Mouse (Mus musculus): Measurements from ENCODE around the gene Cacng1.

The Cacng1 gene

DNA sequence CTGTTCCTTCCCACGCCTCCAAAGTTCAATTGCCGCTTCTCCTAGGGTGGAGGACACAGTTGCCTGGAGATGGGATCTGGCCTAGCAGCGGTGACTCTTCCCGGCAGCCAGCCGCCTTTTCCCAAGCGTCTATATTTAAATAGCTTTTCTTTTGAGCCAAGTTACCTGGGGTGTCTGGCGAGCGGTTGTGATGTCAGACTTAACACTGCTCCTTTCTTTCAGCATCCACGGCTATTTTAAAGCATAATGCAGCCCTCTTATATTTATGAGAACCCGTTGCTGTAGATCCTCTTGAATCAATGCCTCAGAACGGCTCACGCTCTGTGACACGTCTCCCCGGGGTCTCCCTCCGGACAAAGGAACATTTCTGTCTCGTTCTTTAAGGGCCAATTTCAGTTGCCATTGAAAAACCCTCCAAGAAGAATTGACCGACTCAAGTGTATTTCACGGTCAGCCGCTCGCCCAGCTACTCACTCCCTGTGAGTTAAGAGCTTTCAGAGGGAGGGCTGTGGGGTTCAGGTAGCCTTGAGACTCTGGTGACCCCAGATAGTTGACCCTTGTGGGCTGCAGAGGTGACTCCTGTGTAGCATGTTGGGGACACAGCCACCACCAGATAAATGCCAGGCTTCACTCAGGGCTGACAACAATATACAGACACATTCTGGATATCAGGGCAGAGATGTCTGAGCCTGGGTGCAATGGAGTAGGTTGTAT, 8.3 kb downstream of the Cacng1 start:
- DNase-seq: no peak

DNA sequence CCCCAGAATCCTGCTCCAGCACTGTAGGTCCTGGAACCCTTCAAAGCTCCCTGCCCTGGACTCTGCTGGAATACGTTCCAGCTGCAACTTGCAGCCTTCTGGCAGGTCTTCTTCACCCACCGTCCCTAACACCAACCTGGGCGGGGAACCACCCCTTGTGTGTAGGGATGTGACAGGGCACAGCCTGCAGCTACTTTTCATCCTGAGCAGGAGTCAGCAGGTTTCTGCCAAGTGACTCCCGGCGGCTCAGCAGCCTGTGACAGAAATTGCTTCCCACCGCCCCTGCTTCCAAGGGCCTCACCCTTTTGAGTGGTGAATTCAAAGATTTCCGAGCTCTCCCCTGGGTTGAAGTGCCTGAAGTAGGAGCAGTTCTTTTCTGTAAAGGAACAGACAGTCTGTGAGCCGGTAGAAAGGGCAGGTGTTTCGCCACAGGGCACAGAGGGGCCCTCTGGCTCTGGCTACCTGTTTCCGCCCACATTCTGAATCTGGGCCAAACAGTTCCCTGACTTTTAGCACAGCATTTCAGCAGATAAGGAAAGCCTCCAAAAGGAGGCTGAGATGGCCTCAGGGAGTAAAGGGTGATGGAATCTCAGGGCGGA, 10.7 kb downstream of the Cacng1 start:
- DNase-seq: peak; percentile 45

DNA sequence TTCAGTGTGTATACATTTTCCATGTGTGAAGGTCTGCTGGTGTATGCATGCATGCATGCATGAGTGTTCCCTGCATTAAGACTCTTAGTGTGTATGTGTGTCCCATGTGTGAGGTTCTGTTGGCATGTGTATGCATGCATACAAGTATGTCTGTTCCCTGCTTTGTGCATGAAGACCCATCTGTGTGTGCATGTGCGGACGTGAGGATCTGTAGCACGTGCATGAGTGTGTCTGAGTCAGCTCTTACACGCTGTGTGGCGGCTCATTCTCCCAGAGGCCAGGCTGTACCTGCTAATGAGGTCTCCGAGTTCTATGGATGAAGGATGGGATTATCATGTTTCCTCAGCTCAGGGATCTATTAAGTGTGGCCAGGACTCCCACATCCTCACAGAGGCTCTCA, 11.3 kb downstream of the Cacng1 start:
- no peak for DNase-seq

DNA sequence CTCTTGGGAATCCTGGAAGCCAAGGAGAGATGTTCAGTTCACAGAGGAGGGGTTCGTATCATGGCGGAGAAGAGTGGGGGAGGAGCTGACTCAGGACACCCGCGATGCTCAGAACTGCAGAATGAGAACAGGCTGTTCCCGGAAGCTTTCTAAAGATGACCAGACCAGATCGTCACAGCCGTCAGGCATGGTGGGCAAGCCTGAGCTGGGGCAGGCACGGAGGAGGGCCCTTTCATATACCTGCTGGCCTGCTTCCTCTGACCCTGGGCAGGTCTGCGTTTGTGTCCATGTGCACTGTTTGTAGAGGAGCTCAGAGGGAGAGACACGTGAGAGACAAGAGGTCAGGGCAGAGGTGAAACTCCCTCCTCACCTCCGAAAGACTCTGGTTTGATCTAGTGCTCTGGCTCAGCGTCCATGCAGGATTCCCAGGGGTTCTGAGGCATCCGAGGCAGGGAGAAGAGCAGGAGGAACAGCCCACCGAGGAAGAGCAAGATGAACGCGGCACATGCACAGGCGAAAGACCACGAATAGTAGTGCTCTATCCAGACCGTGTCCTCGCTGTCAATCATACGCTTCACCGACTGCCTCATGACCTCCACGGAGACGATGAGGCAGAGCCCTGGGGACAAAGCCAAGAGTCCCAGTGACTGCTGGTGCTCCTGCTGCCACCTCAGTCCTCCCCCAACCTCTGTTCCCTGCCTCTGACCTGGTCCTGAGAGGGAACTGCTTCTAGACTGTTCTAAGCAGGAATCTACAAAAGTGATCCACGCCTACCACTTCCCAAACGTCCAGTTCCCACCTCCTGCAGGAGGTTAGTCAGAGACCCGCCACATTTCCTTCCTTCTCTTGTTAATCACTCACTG, 12.8 kb downstream of the Cacng1 start:
- DNase-seq: peak; percentile 10

DNA sequence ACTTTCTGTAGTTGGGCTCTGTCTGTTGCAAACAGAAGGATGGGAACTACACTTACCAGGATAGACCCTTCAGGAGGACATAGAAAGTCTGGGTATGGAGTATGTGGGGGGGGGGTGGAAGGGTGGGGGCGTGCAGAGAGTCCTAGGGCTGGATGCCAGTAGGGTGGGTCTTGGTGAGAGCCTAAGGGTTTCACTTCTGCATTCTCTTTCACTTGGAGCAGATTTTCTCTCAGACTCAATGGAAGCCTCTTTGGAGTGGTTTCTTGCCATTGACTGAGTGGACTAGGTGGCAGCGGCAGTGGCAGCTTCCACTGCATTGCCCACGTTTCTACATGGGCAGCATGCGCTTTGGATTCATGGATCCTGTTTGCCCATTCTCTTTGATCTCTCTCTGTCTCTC, 16.4 kb downstream of the Cacng1 start:
- no peak for DNase-seq

DNA sequence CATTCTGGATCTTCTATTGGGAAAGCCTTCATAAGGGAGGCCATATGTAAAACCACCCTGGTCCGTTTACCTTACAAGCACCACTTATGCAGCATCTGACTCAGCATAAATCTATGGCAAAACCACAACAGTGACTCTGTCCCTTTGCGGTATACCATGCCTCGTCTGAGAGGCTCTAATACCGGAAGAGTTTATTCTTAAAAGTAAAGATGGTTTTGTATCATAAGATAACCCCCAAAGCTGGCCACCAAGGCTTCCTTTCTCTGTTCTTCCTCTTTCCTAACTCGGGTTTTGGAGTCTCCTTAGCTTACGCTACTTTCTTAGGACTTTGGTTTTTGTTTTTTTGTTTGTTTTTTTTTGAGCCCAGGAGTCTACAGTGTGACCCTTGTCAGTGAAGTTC, 23.0 kb downstream of the Cacng1 start:
- no peak for DNase-seq

DNA sequence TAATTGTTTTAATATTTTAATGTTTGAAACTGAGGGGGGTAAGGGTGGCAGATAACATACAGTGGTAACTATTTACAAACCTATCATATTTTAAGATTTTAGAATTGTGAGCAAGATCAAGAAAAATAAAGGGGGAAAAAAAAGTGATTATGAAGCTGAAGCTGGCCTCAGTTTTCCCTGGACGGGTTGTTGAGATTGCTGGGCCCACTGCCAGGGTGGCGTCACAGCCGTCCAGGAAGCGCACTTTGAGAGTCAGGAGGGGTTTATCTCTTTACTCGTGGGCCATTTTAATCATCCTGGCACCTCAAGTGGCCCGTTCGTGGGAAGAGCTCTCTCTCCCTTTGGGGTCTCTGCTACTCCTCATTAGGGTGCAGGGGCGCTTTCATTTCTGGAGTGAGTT, 24.8 kb downstream of the Cacng1 start:
- peak; percentile 19 for DNase-seq

DNA sequence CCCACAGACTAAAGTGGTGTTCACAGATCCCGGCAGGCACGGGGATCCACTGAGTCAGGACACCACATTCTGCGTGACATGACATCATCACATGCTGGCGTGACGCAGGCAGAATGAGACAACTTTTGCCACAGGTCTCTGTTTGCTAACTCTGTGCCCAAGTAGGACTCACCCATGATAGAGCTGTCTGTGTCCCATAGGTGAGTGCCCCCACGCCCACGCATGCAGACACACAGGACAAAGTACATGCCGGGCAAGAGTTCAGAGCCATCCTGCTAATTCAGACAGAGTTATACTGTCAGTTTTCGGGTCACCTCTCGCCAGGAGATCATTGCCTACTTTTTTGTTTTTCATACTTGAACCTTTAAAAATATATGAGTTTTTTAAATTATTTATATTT, 27.8 kb downstream of the Cacng1 start:
- DNase-seq: no peak

DNA sequence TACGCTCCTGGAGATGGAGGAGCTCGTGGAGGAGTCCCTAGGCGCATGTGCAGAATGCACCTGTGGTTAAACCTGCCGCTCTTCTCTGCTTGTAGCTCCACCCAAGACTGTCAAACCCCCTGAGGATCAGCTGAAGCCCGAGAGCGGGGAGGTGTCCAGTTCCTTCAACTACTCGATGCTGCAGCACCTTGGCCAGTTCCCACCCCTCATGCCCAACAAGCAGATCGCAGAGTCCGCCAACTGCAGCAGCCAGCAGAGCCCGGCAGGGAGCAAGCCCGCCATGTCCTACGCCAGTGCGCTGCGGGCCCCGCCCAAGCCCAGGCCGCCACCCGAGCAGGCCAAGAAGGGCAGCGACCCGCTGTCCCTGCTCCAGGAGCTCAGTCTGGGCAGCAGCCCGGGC, 30.0 kb downstream of the Cacng1 start:
- DNase-seq: no peak

DNA sequence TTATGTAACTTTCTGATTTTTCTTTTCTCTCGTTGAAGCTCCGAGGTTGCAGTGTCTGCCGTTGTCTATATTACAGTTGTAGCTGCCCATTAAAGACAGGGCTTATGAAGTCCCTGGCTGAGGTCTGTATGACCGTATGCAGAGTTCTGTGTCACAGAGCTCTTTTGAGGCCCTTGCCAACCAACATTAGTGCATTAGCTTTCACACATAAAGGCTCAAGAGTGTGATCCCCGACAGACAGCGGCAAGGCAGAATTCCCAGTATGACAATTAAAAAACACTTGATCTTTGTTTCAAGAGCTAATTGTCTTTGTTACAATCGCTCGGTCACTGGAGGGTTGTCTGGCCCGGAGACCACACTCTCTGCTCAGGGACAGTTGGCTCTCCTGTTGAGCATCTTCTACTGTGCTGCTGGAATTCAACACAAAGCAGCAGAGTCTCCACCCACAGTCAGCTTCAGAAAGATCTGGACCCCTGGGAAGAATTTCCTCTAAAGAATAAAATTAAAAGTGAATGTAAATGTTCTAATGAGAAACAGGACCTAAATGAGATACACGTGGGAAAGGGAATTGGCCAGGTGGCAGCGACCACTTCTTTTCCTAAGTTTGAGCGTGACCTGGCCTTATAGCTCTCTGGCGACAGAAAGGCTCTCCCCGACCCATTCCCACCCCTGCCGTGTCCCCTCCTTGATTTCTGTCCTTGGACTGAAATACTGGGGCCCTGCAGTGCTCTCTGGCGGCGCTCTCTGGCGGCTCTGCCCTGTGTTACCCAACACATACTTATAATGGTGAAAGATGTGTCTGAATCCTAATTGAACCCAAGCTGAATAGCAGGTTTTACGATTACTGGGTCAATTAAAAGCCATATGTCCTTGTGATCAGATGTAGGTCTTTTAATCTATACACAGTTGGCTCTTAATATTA, 32.5 kb downstream of the Cacng1 start:
- no peak for DNase-seq

DNA sequence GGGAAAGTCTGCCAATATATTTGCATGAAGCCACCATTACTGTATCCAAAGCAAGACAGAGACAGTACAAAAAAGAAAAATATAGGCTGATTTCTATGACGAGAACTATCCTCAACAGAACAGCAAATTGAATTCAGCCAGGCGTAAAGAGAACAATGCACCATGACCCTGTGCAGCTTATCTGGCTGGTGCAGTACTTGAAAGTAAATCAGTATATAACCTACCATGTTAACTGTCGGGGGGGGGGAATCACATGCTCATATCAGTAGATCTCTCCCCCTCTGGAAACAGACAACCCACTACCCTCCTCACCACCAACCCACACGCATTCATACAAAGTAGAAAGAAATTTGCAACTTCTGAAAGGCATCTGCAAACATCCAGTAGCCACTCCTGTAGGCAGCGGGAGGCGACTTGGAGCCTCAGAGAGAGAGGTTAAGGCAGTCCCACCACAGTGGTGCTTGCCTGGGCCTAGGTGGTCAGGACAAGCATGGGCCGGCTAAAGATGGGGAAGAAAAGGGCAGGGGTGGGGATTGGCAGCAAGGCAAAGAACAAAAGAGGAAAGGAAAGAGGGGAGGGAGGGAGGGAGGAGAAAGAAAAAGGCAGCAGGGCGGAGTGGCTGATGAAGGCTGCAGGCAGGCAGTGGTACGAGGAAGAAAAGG, 33.5 kb downstream of the Cacng1 start:
- DNase-seq: no peak

DNA sequence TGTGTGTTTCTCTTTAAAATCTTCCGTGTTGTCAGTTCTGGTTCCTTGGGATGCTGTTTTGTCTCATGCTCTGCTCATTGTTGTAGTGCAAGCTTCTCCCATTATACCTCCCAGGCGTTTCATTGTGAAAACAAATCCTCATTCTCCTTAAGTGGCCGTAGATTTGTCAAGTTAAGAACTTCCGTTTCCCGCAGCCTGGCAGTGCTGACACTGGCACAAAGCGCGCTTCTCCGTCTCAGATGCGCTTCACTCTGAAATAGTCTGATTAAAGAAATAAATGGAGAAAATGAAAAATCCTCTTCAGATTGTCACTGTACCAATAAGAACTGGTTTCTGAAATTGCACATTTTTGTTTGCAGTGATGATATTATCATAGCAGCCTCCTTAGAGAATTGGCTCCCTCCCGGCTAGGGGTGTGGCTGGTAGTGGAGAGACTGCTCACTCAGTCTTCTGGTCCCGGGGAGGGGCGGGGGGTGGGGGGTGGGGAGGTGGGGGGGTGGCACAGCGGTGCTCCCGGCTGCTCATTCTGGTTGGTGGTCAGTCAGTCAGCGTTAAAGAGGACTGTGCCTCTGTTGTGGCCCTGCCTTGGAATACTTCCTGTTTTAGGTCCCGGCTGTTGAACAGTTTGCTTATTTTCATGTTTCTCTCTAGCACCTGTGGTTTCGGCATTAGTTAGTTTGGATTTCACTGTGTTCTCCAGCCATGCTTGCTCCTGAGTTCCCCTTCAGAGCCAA, 39.9 kb downstream of the Cacng1 start:
- peak; percentile 18 for DNase-seq

DNA sequence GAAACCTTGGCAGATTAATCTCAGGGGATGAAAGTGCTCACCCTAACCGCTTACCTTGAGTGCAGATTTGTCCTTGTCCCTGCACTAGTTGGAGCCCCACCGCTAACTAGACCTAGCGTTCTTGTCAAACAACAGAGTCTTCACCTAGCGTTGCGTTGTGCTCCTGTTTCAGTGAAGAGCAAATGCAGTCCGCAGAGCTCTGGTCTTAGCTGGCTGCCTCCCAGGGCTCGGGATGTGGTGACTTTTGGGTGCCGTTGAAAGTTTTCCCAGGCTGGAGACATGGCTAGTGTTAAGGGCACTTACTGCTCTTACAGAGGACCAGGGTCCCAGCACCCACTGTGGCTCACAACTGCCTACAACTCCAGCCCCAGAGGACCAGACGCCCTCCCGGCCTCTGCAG, 41.1 kb downstream of the Cacng1 start:
- DNase-seq: no peak

DNA sequence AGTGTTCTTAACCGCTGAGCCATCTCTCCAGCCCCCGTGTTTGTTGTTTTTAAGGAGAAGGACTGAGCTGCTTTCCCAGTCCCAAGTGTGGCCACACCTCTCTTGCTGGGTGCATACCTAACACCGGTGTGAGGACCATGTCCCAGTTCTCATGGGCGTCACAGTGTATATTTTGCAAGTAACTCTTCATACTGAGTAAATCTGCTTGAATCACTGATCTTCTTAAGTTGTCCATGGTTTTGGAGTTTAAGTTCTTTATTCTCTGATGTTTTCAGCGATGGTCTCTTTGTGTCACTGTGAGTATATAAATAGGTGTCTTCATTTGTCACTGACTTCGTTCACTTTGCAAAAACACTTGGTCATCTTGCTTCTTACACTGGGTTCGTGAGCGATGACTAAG, 41.7 kb downstream of the Cacng1 start:
- no peak for DNase-seq

DNA sequence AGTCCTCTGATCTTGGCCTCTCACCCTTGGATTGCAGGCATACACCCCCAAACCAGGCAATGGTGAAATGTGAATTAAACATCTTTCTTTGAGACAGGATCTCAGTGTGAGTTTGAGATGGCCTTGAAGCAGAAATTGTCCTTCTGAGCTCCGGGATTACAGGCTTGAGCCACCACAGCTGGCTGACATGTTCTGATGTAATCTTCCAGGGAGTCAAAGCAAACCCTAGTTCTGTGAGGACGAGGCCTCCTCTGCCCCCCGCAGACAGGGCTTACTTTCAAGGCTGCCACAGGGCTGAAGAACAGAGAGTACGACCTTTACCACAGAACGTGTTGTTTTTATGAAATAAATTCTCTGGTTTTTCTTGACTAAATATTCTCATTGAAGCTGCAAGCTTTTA, 42.3 kb downstream of the Cacng1 start:
- DNase-seq: peak; percentile 39

DNA sequence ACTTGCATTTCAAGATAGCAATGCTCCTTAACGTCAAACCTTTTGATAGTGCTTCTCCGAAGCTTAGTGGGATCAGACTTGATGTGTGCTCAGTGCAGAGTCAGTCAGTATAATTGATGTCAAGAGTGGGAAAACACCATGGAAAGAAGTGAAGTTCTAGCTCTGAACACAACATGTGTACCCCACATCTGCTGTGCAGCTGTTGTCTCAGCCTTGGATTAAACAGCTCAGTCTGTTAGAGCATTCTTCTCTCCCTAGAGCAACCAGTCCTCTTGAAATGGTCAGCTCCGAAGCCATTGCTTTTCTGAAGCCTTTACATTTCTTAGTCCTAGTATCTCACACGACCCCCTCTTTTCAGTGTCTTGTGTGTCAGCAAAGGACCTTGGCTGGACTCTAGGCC, 47.3 kb downstream of the Cacng1 start:
- no peak for DNase-seq

DNA sequence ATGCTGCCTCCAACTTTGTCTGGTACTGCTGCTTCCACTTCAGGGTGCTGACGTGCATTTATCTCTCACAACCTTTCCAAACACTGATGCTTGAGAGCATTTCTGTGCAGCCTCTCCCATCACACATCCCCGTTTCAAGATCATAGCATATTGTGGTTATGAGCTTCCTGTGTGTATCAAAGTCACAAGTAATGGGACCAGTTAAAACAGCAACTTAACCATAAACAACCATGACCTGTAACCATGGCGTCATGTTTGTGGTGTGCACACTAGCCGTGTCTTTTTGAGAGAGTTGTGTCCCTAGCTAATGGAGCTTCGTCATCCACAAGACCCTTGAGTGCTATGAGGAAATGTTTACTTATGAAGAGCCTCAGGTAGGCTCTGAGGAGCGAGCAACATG, 48.1 kb downstream of the Cacng1 start:
- no peak for DNase-seq

DNA sequence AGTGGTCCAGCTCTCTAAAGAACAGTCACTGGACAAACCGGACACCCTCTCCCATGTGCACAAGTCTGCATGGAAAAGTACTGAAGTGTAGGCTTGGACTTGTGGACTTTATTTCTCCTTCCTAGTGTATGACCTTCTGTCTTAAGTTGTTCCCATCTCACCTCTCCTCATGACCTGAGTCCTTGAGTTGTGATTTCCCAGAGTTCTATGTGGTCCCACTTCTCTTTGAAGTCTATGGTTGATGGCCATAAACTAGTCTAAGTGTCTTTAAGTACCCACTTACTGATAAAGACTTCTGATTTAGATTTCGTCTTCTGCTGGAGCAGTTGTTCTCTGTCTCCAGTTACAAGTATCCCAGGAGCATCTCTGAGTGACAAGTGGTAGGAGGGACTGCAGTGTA, 48.8 kb downstream of the Cacng1 start:
- no peak for DNase-seq

DNA sequence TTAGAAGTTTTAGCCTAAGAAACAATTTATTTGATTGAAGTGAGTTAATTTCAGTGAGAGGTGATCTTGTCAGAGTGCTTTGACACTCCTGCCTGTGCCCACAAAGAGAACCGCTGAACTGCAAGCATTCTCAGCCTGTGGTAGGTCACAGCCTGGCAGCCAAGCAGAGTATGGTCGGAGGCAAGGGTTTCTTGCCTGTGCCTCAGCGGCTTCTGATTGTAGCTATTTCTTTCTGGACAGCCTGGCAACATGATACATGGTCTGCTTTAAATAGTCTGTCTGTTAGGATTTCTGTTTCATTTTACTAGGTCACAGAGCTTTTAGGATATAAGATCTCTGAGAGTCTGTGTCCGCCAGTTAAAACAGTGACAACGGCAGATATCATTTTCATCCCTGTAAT, 53.7 kb downstream of the Cacng1 start:
- DNase-seq: no peak

DNA sequence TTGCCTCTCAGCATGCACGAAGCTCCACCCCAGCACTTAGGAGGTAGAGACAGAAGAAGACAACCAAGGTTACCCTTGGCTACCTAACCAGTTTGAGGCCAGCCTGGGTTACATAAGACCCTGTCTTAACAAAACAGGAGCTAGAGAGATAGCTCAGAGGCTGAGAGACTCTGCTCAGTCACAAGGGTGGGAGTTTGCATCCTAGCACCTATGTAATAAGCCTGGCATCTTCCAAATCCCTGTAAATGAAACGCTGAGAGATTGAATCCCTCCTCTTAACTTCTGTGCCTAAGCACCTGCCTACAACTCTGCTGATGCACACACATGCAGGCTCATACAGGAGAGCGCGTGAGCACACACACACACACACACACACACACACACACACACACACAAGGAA, 55.9 kb downstream of the Cacng1 start:
- DNase-seq: no peak

DNA sequence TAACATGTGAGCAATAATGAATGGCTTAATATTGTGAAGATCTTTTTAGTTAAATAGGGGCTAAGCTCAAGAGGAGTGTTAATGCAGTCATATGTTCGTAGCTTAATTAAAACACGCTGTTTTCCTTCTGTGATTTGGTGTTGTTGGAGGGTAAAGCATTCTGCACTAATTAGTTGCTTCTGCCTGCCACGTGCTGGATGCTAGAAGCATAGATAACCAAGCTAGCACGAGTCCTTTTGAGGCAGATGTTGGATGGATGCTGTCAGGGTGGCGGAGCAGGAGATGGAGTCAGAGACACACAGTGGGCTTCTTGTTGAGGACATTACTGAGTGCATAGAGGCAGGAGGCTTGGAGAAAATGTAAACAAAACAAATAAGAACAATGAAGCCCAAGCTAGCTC, 59.2 kb downstream of the Cacng1 start:
- no peak for DNase-seq

DNA sequence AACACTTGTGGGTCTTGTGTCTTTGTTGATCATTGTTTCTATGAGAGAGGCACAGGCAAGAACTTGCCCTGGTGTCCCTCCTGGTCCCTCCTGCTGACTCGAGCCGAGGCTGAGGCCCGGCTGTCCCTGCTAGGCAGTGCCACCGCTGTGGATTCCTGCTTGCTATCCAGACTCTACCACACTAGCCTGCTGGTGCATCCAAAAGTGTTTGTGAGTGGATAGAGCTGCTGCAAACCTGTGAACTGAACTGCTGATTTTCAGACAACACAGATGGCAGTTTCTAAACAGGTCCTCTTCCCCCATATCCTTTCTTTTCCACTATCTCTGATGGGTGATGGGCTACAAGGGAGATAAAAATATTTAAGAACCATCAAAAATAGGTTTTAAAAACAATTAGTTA, 60.8 kb downstream of the Cacng1 start:
- no peak for DNase-seq
